Mouse (Mus musculus) olfactory bulb, adult 2 months (tissue): ENCODE measurements around the gene Ddx23. TPM values are rescaled to one million over a fixed set of nuclear protein-coding genes. Genes with fewer than 3 reads are reported as not detected.

Experiments used
- H3K27ac ChIP-seq: fragments of 200-500 bp; 2 replicates; pipeline ENCODE4 v1.5.1; 2012; ENCODE audit warnings: low read depth, low read length; ENCODE audit not compliant: insufficient read depth
- H3K4me1 ChIP-seq: fragments of 200-500 bp; 2 replicates; pipeline ENCODE4 v1.6.1; 2012; ENCODE audit warnings: low read length; ENCODE audit not compliant: control insufficient read depth, insufficient read depth
- H3K4me3 ChIP-seq: fragments of 200-500 bp; 2 replicates; pipeline ENCODE4 v1.5.1; 2012; ENCODE audit warnings: mild to moderate bottlenecking, low read depth, low read length, moderate library complexity; ENCODE audit not compliant: insufficient read depth
- CTCF ChIP-seq: fragments of 200-500 bp; IDR thresholded peaks from 2 replicates; pipeline ENCODE4 v1.5.1; 2012; ENCODE audit warnings: low read depth, mild to moderate bottlenecking, low read length, moderate library complexity; ENCODE audit not compliant: insufficient read depth
- POLR2A ChIP-seq: fragments of 200-500 bp; IDR thresholded peaks from 2 replicates; pipeline ENCODE4 v1.6.1; 2012; ENCODE audit warnings: mild to moderate bottlenecking, low read depth, low read length, moderate library complexity; ENCODE audit not compliant: insufficient read depth
- WGBS: fragments of 180-500 bp; shearing (Covaris S2); methylation state at CpG from one replicate; pipeline ENCODE4 v1.1.7; 2018; 5-methylcytosine and 5-hydroxymethylcytosine counted together
- polyA plus RNA-seq: library from polyadenylated mRNA; stranded (reverse); fragments of >200 nt; gene quantifications from 2 replicates; pipeline ENCODE4 v1.2.4, GENCODE M21; 2012; ENCODE audit warnings: low replicate concordance; ENCODE audit not compliant: missing spikeins, insufficient read depth, insufficient read length

Gene Ddx23
- polyA plus RNA-seq, 1 experiment = not detected

DNA sequence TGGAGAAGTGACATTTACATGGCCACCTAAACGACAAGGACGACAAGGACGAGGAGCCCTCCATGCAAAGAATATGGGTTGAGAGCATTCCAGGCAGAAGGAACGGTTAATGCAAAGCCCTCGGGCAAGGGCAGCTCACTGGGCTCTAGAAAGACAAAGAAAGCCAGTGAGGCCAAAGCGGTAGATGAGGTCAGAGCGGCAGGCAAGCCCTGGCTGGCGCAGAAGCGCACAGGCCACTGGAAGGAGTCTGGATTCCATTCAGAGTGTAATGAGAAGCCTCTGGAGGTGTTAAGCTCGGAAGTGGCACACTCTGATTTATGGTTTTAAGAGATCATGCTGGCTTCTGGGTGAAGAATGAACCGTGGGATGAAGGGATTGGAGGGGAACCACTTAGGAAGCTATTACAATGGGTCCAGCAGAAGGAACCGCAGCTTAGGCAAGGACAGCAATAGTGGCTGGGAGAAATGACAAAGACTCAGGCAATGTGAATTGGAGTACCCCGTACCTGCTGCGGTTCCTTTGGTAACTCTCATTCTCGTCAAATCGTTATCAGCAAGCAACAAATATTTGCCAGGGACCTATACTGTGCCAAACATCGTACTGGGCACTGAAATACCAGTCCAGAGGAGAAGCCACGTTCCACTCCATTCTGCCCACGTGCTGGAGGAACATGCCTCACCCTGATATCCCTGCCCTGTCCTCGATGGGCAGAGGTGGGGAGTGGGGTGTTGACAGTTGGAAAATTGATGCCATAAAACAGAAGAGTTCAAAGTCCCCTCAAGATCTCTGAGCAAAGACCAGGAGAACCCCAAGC lies 46.1 kb downstream of the Ddx23 start:
- no peak overlapping the region for H3K27ac ChIP-seq
- H3K4me1 ChIP-seq = no peaks in the 10 kb centered on the region
- 49% methylated on average over 20 of the region's 20 CpGs for WGBS
- TF ChIP-seq CTCF = no peak
- no peak for TF ChIP-seq POLR2A
- H3K4me3 ChIP-seq = no peak overlapping the region

- 63% methylated on average over 6 of the region's 6 CpGs for WGBS
- TF ChIP-seq CTCF (no peak), POLR2A (no peak)
- no peak overlapping the region for H3K4me3 ChIP-seq
- no peaks in the 10 kb centered on the region for H3K4me1 ChIP-seq
- no peak overlapping the region for H3K27ac ChIP-seq
These were observed 46.9 kb downstream of the Ddx23 start for GRCm38 (mm10) chr15:98615751-98616150.

DNA sequence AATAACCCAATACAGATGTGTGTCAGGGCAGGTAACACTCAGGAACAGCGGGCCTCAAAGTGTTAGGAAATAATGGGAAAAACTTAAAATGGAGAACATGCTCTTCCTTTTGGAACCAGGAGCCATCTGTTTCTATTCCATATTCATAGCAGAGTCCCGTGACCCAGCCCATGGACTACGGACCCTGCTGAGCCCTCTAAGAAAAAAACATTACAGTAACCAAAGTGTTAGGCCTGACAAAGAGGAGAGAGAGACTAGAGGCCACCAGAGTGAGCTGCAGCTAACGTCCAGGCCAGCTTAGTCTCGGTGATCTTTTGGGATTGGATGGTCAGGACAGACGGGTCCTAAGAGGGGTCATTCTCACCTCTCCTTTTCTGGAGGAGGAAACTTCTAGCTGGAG lies 47.7 kb downstream of the Ddx23 start:
- H3K4me1 ChIP-seq = peaks cover 4% of the 10 kb centered on the region
- WGBS = 67% methylated on average over 6 of the region's 6 CpGs
- H3K27ac ChIP-seq = no peak overlapping the region
- H3K4me3 ChIP-seq = no peak overlapping the region
- TF ChIP-seq POLR2A (no peak), CTCF (no peak)

DNA sequence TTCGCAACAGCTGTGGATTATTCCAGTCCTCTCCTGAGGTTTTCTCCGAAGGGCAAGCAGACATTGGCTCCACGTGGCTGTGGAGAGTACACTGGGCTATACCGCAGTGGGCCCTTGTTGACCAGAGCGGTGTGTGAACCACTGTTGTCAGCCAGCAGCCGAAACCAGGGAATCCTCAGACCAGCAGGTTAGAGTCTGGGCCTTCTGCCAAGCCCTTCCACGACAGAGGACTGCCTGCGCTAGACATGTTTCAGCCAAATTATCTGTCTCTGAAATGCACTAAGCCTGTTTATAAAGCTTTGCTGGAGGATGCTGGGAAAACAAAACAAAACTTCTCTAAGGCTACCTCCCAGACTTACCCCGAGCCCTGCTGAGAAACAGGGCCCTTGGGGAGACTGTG lies 48.1 kb downstream of the Ddx23 start:
- H3K4me3 ChIP-seq = no peak overlapping the region
- TF ChIP-seq POLR2A (no peak), CTCF (no peak)
- 51% methylated on average over 9 of the region's 9 CpGs for WGBS
- H3K4me1 ChIP-seq = peaks cover 7% of the 10 kb centered on the region
- H3K27ac ChIP-seq = no peak overlapping the region

GRCm38 (mm10) chr15:98612229-98612628 lies 50.5 kb downstream of the Ddx23 start:
- TF ChIP-seq CTCF (no peak), POLR2A (no peak)
- Histone ChIP-seq H3K4me1 (peaks cover 22% of the 10 kb centered on the region), H3K4me3 (no peak overlapping the region), H3K27ac (no peak overlapping the region)
- WGBS = 97% methylated on average over 3 of the region's 3 CpGs

- Histone ChIP-seq H3K4me3 (peak overlapping the region; percentile 93), H3K27ac (no peak overlapping the region), H3K4me1 (peaks cover 32% of the 10 kb centered on the region)
- TF ChIP-seq POLR2A (no peak), CTCF (no peak)
- 16% methylated on average over 12 of the region's 12 CpGs for WGBS
These were observed 52.5 kb downstream of the Ddx23 start for GRCm38 (mm10) chr15:98610131-98610633.

- Histone ChIP-seq H3K4me3 (peak within 1 kb of the TSS; percentile 93), H3K27ac (0 out of 2 replicates have a peak within 1 kb of the TSS, but pooled peaks have one; percentile 5), H3K4me1 (peaks cover 32% of the 10 kb centered on the region)
- WGBS = 1% methylated on average over 73 of the region's 75 CpGs
- TF ChIP-seq POLR2A (peak; percentile 10; the same call in 1 of the 2 replicates), CTCF (no peak)
These were observed 53.2 kb downstream of the Ddx23 start, which contains the start of gene Adcy6 for GRCm38 (mm10) chr15:98609331-98610130. Gene Adcy6 (minus strand): TSS chr15:98610076.

- H3K4me1 ChIP-seq = peaks cover 38% of the 10 kb centered on the region
- TF ChIP-seq CTCF (no peak), POLR2A (no peak)
- peak overlapping the region; percentile 93 for H3K4me3 ChIP-seq
- no peak overlapping the region for H3K27ac ChIP-seq
- 3% methylated on average over 12 of the region's 26 CpGs for WGBS
These were observed 53.9 kb downstream of the Ddx23 start for GRCm38 (mm10) chr15:98608784-98609250.

DNA sequence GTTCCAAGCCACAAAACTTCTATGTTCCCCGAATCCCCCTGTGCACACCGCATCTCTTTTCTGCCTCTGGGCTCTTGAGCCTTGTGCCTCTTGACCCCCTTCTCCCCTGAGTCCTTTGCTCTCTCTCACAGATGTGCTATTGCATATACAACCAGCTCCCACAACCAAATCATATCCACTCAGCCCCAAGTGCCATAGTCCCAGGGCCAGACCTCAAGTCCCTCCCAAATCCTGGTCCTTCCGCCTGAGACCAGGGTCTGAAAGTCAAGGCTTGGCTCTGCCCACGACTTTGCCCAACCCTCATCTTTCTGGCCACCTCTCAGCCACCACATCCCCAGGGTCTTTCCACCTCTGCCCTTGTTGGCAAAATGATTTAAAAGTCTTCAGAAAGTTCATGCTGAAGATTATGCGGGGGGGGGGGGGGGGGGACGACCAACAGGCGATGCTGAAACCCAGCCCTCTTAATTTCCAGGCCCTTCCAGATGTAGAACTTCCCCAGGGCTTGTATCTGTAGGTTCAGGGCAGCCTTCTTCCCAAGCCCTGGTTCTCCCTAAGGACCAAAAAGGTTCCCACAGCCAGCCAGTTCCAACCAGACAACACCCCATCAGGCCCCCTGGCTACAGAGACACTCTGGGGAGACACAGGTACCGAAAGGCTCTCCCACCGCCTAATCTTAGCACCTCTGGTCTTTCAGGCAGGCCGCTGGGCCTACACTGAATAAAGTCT lies 54.5 kb downstream of the Ddx23 start:
- TF ChIP-seq POLR2A (no peak), CTCF (no peak)
- no peak overlapping the region for H3K27ac ChIP-seq
- peaks cover 44% of the 10 kb centered on the region for H3K4me1 ChIP-seq
- peak overlapping the region; percentile 93 for H3K4me3 ChIP-seq
- WGBS = 9% methylated on average over 10 of the region's 10 CpGs
